Mouse (Mus musculus) CH12.LX (cell line): ENCODE measurements around the gene Btd. TPM values are rescaled to one million over a fixed set of nuclear protein-coding genes. Genes with fewer than 3 reads are reported as not detected.

Source experiments
- DNase-seq: peaks from one replicate; pipeline ENCODE4 v3.0.0-alpha.2; 2013; ENCODE audit errors: extremely low read depth
- H3K27ac ChIP-seq: 2 replicates; pipeline ENCODE4 v1.5.1; 2012; ENCODE audit warnings: low read depth, mild to moderate bottlenecking, control low read depth, moderate library complexity; ENCODE audit not compliant: insufficient read depth
- H3K27me3 ChIP-seq: replicated peaks from 2 replicates; pipeline ENCODE3; 2012; ENCODE audit warnings: inconsistent platforms
- H3K36me3 ChIP-seq, 2 experiments: replicated peaks in 1 of 2; 2 replicates each; pipeline versions ENCODE3 to v1.6.1; 2012; ENCODE audit warnings: inconsistent platforms in 1 of 2, low read length in 1 of 2, mild to moderate bottlenecking in 1 of 2, mixed read lengths in 1 of 2, moderate library complexity in 1 of 2; ENCODE audit not compliant: control insufficient read depth in 1 of 2, insufficient read depth in 1 of 2
- H3K4me1 ChIP-seq, 2 experiments: 2 replicates each; pipeline ENCODE4 v1.6.1; 2012; ENCODE audit warnings: inconsistent platforms in 1 of 2, moderate library complexity in 1 of 2; ENCODE audit not compliant: insufficient read depth in 2 of 2, control insufficient read depth in 1 of 2
- H3K4me2 ChIP-seq: 2 replicates; pipeline ENCODE4 v1.6.1; 2012; ENCODE audit warnings: low read depth, mild to moderate bottlenecking, control low read depth; ENCODE audit not compliant: poor library complexity, insufficient read depth, severe bottlenecking
- H3K4me3 ChIP-seq, 3 experiments: fragments of 150-350 bp in 1 of 3; sonication (generic) in 1 of 3; replicated peaks in 1 of 3; 2 replicates each; pipeline versions ENCODE3 to v1.5.1; 2011 to 2012; ENCODE audit warnings: low read depth in 2 of 3, low read length in 2 of 3, mild to moderate bottlenecking in 2 of 3, moderate library complexity in 2 of 3, control low read depth in 1 of 3, improper control_type of control experiment in 1 of 3, inconsistent platforms in 1 of 3, mixed read lengths in 1 of 3; ENCODE audit not compliant: poor library complexity in 1 of 3
- H3K79me2 ChIP-seq: replicated peaks from 2 replicates; pipeline ENCODE4 v1.6.1; 2012; ENCODE audit warnings: mild to moderate bottlenecking, moderate library complexity; ENCODE audit not compliant: control insufficient read depth, poor library complexity, insufficient read depth, severe bottlenecking; ENCODE audit errors: extremely low read depth
- H3K9ac ChIP-seq: 2 replicates; pipeline ENCODE4 v1.6.1; 2012; ENCODE audit warnings: low read depth, mild to moderate bottlenecking, control low read depth, moderate library complexity; ENCODE audit not compliant: insufficient read depth
- H3K9me3 ChIP-seq: replicated peaks from 2 replicates; pipeline ENCODE3; 2012; ENCODE audit warnings: low read length, inconsistent platforms, mixed read lengths
- BHLHE40 ChIP-seq: IDR thresholded peaks from 2 replicates; pipeline ENCODE4 v1.6.1; 2011; ENCODE audit warnings: mild to moderate bottlenecking, low read depth, low read length, improper control_type of control experiment
- CHD1 ChIP-seq: IDR thresholded peaks from 2 replicates; pipeline ENCODE4 v1.6.1; 2012; ENCODE audit warnings: low read depth, low read length, improper control_type of control experiment, inconsistent platforms
- CHD2 ChIP-seq: IDR thresholded peaks from 2 replicates; pipeline ENCODE4 v1.6.1; 2011; ENCODE audit warnings: low read length, improper control_type of control experiment
- CTCF ChIP-seq, 2 experiments: IDR thresholded peaks in 1 of 2; conservative IDR thresholded peaks in 1 of 2; 2 replicates each; pipeline ENCODE4 v1.5.1; 2011 to 2012; ENCODE audit warnings: low read depth in 2 of 2, low read length in 2 of 2, improper control_type of control experiment in 1 of 2, inconsistent platforms in 1 of 2, mild to moderate bottlenecking in 1 of 2, moderate library complexity in 1 of 2
- ELF1 ChIP-seq: IDR thresholded peaks from 2 replicates; pipeline ENCODE4 v1.6.1; 2014; ENCODE audit warnings: low read depth, mild to moderate bottlenecking, inconsistent platforms, low read length, improper control_type of control experiment
- EP300 ChIP-seq: IDR thresholded peaks from 2 replicates; pipeline ENCODE4 v1.6.1; 2011; ENCODE audit warnings: low read length, improper control_type of control experiment
- ETS1 ChIP-seq: conservative IDR thresholded peaks from 2 replicates; pipeline ENCODE4 v1.6.1; 2012; ENCODE audit warnings: low read depth, mild to moderate bottlenecking, inconsistent platforms, low read length, improper control_type of control experiment, moderate library complexity
- HCFC1 ChIP-seq: IDR thresholded peaks from 2 replicates; pipeline ENCODE4 v1.6.1; 2012; ENCODE audit warnings: low read depth, mild to moderate bottlenecking, inconsistent platforms, low read length, improper control_type of control experiment
- IRF4 ChIP-seq: IDR thresholded peaks from 2 replicates; pipeline ENCODE4 v1.6.1; 2014; ENCODE audit warnings: low read depth, mild to moderate bottlenecking, inconsistent platforms, low read length, improper control_type of control experiment
- KAT2A ChIP-seq: IDR thresholded peaks from 2 replicates; pipeline ENCODE4 v1.6.1; 2012; ENCODE audit warnings: low read length, improper control_type of control experiment, inconsistent platforms; ENCODE audit not compliant: insufficient replicate concordance
- MAX ChIP-seq: IDR thresholded peaks from 2 replicates; pipeline ENCODE4 v1.6.1; 2011; ENCODE audit warnings: low read length, improper control_type of control experiment
- MXI1 ChIP-seq: IDR thresholded peaks from 2 replicates; pipeline ENCODE4 v1.6.1; 2011; ENCODE audit warnings: mild to moderate bottlenecking, low read depth, low read length, improper control_type of control experiment
- MYC ChIP-seq: IDR thresholded peaks from 2 replicates; pipeline ENCODE4 v1.6.1; 2011; ENCODE audit warnings: low read depth, mild to moderate bottlenecking, improper control_type of control experiment, low read length
- NRF1 ChIP-seq: IDR thresholded peaks from 2 replicates; pipeline ENCODE4 v1.6.1; 2014; ENCODE audit warnings: low read depth, mild to moderate bottlenecking, inconsistent platforms, low read length, improper control_type of control experiment, moderate library complexity
- PAX5 ChIP-seq: IDR thresholded peaks from 2 replicates; pipeline ENCODE4 v1.6.1; 2012; ENCODE audit warnings: low read length, inconsistent platforms, mixed read lengths
- POLR2AphosphoS2 ChIP-seq: IDR thresholded peaks from 2 replicates; pipeline ENCODE4 v1.6.1; 2011; ENCODE audit warnings: low read depth, low read length, improper control_type of control experiment
- RAD21 ChIP-seq: IDR thresholded peaks from 2 replicates; pipeline ENCODE4 v1.6.1; 2011; ENCODE audit warnings: low read depth, mild to moderate bottlenecking, low read length, improper control_type of control experiment, moderate library complexity
- SIN3A ChIP-seq: IDR thresholded peaks from 2 replicates; pipeline ENCODE4 v1.6.1; 2012; ENCODE audit warnings: low read length, improper control_type of control experiment, inconsistent platforms
- SMC3 ChIP-seq: IDR thresholded peaks from 2 replicates; pipeline ENCODE4 v1.6.1; 2011; ENCODE audit warnings: low read depth, low read length, improper control_type of control experiment
- UBTF ChIP-seq: IDR thresholded peaks from 2 replicates; pipeline ENCODE4 v1.6.1; 2012; ENCODE audit warnings: low read depth, mild to moderate bottlenecking, inconsistent platforms, low read length, improper control_type of control experiment, moderate library complexity
- USF1 ChIP-seq: IDR thresholded peaks from 2 replicates; pipeline ENCODE4 v1.6.1; 2014; ENCODE audit warnings: low read depth, mild to moderate bottlenecking, inconsistent platforms, low read length, improper control_type of control experiment
- USF2 ChIP-seq: conservative IDR thresholded peaks from 2 replicates; pipeline ENCODE4 v1.6.1; 2011; ENCODE audit warnings: low read depth, low read length, improper control_type of control experiment
- ZC3H11A ChIP-seq: IDR thresholded peaks from 2 replicates; pipeline ENCODE4 v1.6.1; 2012; ENCODE audit warnings: low read depth, mild to moderate bottlenecking, inconsistent platforms, low read length, improper control_type of control experiment
- ZKSCAN1 ChIP-seq: IDR thresholded peaks from 2 replicates; pipeline ENCODE4 v1.6.1; 2012; ENCODE audit warnings: low read depth, inconsistent platforms, low read length, improper control_type of control experiment, borderline replicate concordance
- dilution Hi-C: fragments of 300-500 bp; cut with MboI; formaldehyde crosslinking; loops from 2 replicates; pipeline ENCODE4 v1.14.3; 2020; ENCODE audit warnings: low sequenced_read_pairs; ENCODE audit not compliant: extremely low pct_unique_long_range_greater_than_20kb, extremely low pct_ligation_motif_present
- in situ Hi-C: fragments of 300-500 bp; cut with MboI; formaldehyde crosslinking; loops from 3 replicates; pipeline ENCODE4 v1.14.3; 2019; ENCODE audit warnings: low sequenced_read_pairs, low pct_ligation_motif_present, low pct_unique_long_range_greater_than_20kb, mixed read lengths
- polyA plus RNA-seq: library from polyadenylated mRNA; unstranded; fragments of >175 nt; gene quantifications from 2 replicates; pipeline ENCODE4 v1.2.1, GENCODE M21; 2012; ENCODE audit warnings: low read depth; ENCODE audit not compliant: insufficient read length
- total RNA-seq, 2 experiments: library from RNA; depleted of rRNA; stranded (reverse); fragments of 300-350 nt in 1 of 2; fragments of >200 nt in 1 of 2; gene quantifications; 2 replicates each; pipeline ENCODE4 v1.2.3; 2012 to 2014

The Btd gene
- total and polyA plus RNA-seq, 3 experiments, result 16.2 to 25.4 (median 23.0) TPM

- TF ChIP-seq KAT2A (no peak), ZKSCAN1 (no peak), CHD2 (no peak), MXI1 (no peak), IRF4 (no peak), UBTF (no peak), CHD1 (no peak), BHLHE40 (no peak), MYC (no peak), ETS1 (no peak), PAX5 (no peak), POLR2AphosphoS2 (no peak), NRF1 (no peak), ELF1 (no peak), EP300 (no peak), USF1 (no peak), SIN3A (no peak)
- Histone ChIP-seq H3K27ac (no peak overlapping the region), H3K9ac (no peak overlapping the region), H3K4me3 (no peak overlapping the region), H3K27me3 (no peaks in the 10 kb centered on the region), H3K4me1 (peaks cover 24 to 56% of the 10 kb centered on the region in 2 experiments), H3K9me3 (no peaks in the 10 kb centered on the region), H3K36me3 (no peaks in the 10 kb centered on the region), H3K79me2 (no peaks in the 10 kb centered on the region), H3K4me2 (no peak overlapping the region)
- DNase-seq, result no peak
- dilution Hi-C loops, result no loop called here
- in situ Hi-C loops, result no loop called here
These were observed 40.5 kb downstream of the Btd start for GRCm38 (mm10) chr14:31681291-31681690.

GRCm38 (mm10) chr14:31681931-31682555 lies 41.2 kb downstream of the Btd start:
- no peak for DNase-seq
- H3K4me3 ChIP-seq, result no peak overlapping the region
- in situ Hi-C loops, result no loop called here
- H3K27me3 ChIP-seq, result no peaks in the 10 kb centered on the region
- H3K4me2 ChIP-seq, result no peak overlapping the region
- H3K9me3 ChIP-seq, result no peaks in the 10 kb centered on the region
- H3K27ac ChIP-seq, result no peak overlapping the region
- no peaks in the 10 kb centered on the region for H3K79me2 ChIP-seq
- TF ChIP-seq CTCF (conservative IDR thresholded peaks at IDR 0.05 in 1 of 2, IDR thresholded peaks at IDR 0.05 in 1 of 2; ENCODE audit: low read depth in 2 of 2, low read length in 2 of 2) (no peak), POLR2AphosphoS2 (no peak), SIN3A (no peak), ZC3H11A (no peak), CHD2 (no peak), HCFC1 (no peak), ZKSCAN1 (no peak), SMC3 (no peak), MAX (no peak), ETS1 (no peak), NRF1 (no peak), USF2 (no peak), PAX5 (no peak), RAD21 (no peak)
- H3K9ac ChIP-seq, result no peak overlapping the region
- no peaks in the 10 kb centered on the region for H3K36me3 ChIP-seq
- dilution Hi-C loops, result no loop called here
- H3K4me1 ChIP-seq, result peaks cover 28 to 62% of the 10 kb centered on the region in 2 experiments
